Mouse (Mus musculus): Measurements from ENCODE around the gene Dcst2.

The Dcst2 gene

GRCm38 (mm10) chr3:89365486-89366414 lies 4.0 kb downstream of the Dcst2 start:
- DNase-seq = no peak

GRCm38 (mm10) chr3:89367338-89367737 lies 5.6 kb downstream of the Dcst2 start:
- no peak for DNase-seq

- no peak for DNase-seq
Observed at GRCm38 (mm10) chr3:89373581-89374231, 11.9 kb downstream of the Dcst2 start.

- no peak for DNase-seq
Observed at GRCm38 (mm10) chr3:89377831-89378230, 16.1 kb downstream of the Dcst2 start.

GRCm38 (mm10) chr3:89378394-89379067 lies 16.8 kb downstream of the Dcst2 start:
- peak; percentile 86 for DNase-seq

- no peak for DNase-seq
Observed at GRCm38 (mm10) chr3:89379388-89380131, 17.8 kb downstream of the Dcst2 start.

- no peak for DNase-seq
Observed at GRCm38 (mm10) chr3:89380291-89380690, 18.5 kb downstream of the Dcst2 start.

- DNase-seq = no peak
Observed at GRCm38 (mm10) chr3:89380711-89381110, 18.9 kb downstream of the Dcst2 start.

- no peak for DNase-seq
Observed at GRCm38 (mm10) chr3:89381233-89381632, 19.5 kb downstream of the Dcst2 start.

- no peak for DNase-seq
Observed at GRCm38 (mm10) chr3:89382033-89382882, 20.5 kb downstream of the Dcst2 start.

GRCm38 (mm10) chr3:89382950-89383349 lies 21.2 kb downstream of the Dcst2 start:
- DNase-seq = no peak

- DNase-seq = no peak
Observed at GRCm38 (mm10) chr3:89383651-89384255, 22.0 kb downstream of the Dcst2 start.

- DNase-seq = no peak
Observed at GRCm38 (mm10) chr3:89384331-89385076, 22.7 kb downstream of the Dcst2 start.

- DNase-seq = no peak
Observed at GRCm38 (mm10) chr3:89385451-89385850, 23.7 kb downstream of the Dcst2 start.

GRCm38 (mm10) chr3:89386438-89387420 lies 25.0 kb downstream of the Dcst2 start:
- DNase-seq = no peak

- DNase-seq = no peak
Observed at GRCm38 (mm10) chr3:89387632-89388031, 25.9 kb downstream of the Dcst2 start.

- peak; percentile 43 for DNase-seq
Observed at GRCm38 (mm10) chr3:89388134-89388881, 26.5 kb downstream of the Dcst2 start.

GRCm38 (mm10) chr3:89388901-89389740 lies 27.3 kb downstream of the Dcst2 start:
- DNase-seq = peak; percentile 43

Data from lung, postnatal 10 days (tissue).